Comparison of ENCODE assay signal across 8 mouse cellular contexts in genomic region chr8:44998275-44998674, GRCm38 (mm10).
A peak's percentile ranks its signal among the peaks of the same experiment; 100 is the strongest.
DNase-seq lines count a peak whose midpoint lies in the region; ATAC-seq lines count a peak whose summit lies in the region.

No protein-coding gene starts in this region.

- H3K36me3 ChIP-seq in heart, embryonic 14.5 days (ENCODE audit: control insufficient read depth, insufficient read depth, low read length) = no peaks in the 10 kb centered on the region
- H3K36me3 ChIP-seq in forebrain, embryonic 15.5 days = no peaks in the 10 kb centered on the region
- H3K36me3 ChIP-seq in midbrain, embryonic 10.5 days = no peaks in the 10 kb centered on the region

- WGBS in heart, embryonic 14.5 days = 25% methylated on average over 9 of the region's 9 CpGs
- WGBS in forebrain, embryonic 15.5 days = 20% methylated on average over 9 of the region's 9 CpGs
- 34% methylated on average over 9 of the region's 9 CpGs for WGBS in midbrain, embryonic 10.5 days

- intact Hi-C loops in heart, postnatal 25 days (cut with DNase I) = no loop called here

- H3K9ac ChIP-seq in heart, embryonic 14.5 days (ENCODE audit: low read length) = peak overlapping the region; percentile 76
- H3K9ac ChIP-seq in forebrain, embryonic 15.5 days (replicated peaks) = 0 out of 2 replicates have a peak overlapping the region, but pooled peaks have one; percentile 15

- H3K4me1 ChIP-seq in heart, embryonic 14.5 days (ENCODE audit: control insufficient read depth in 2 of 2, insufficient read depth in 2 of 2, low read length in 2 of 2) = peaks cover 23 to 72% of the 10 kb centered on the region in 2 experiments
- H3K4me1 ChIP-seq in brown adipose tissue, adult 24 weeks (ENCODE audit: control insufficient read depth, insufficient read depth, insufficient read length, low read length) = no peaks in the 10 kb centered on the region
- peaks cover 29% of the 10 kb centered on the region for H3K4me1 ChIP-seq in forebrain, embryonic 15.5 days
- peaks cover 93% of the 10 kb centered on the region for H3K4me1 ChIP-seq in midbrain, embryonic 10.5 days

- peak overlapping the region; percentile 70 for H3K4me2 ChIP-seq in heart, embryonic 14.5 days (ENCODE audit: low read length)
- peak overlapping the region; percentile 42 for H3K4me2 ChIP-seq in forebrain, embryonic 15.5 days (replicated peaks)

- H3K27me3 ChIP-seq in heart, embryonic 14.5 days (ENCODE audit: control insufficient read depth, insufficient read depth, low read length) = no peaks in the 10 kb centered on the region
- H3K27me3 ChIP-seq in forebrain, embryonic 15.5 days = no peaks in the 10 kb centered on the region
- no peaks in the 10 kb centered on the region for H3K27me3 ChIP-seq in midbrain, embryonic 10.5 days (ENCODE audit: low read depth, poor library complexity, severe bottlenecking)

- H3K4me3 ChIP-seq in heart, embryonic 14.5 days (ENCODE audit: control insufficient read depth in 1 of 2, insufficient read depth in 1 of 2, low read depth in 1 of 2, low read length in 2 of 2) = peak overlapping the region; percentile 23 to 35; a peak in 3 of 4 replicates
- peak overlapping the region; percentile 32 for H3K4me3 ChIP-seq in brown adipose tissue, adult 24 weeks (ENCODE audit: insufficient read depth, low read depth, low read length)
- peak overlapping the region; percentile 17 for H3K4me3 ChIP-seq in forebrain, embryonic 15.5 days
- H3K4me3 ChIP-seq in midbrain, embryonic 10.5 days = peak overlapping the region; percentile 38

- no peak for ATAC-seq in heart, embryonic 14.5 days (ENCODE audit: insufficient number of reproducible peaks, insufficient read depth, low FRiP score, low read depth)
- ATAC-seq in forebrain, embryonic 15.5 days (replicated peaks) = no peak

- peak overlapping the region; percentile 90 to 96 for H3K27ac ChIP-seq in heart, embryonic 14.5 days (replicated peaks in 1 of 2; ENCODE audit: control insufficient read depth in 1 of 2, insufficient read depth in 1 of 2, low read depth in 2 of 2, low read length in 2 of 2)
- H3K27ac ChIP-seq in brown adipose tissue, adult 24 weeks (replicated peaks; ENCODE audit: low read depth, low read length) = no peak overlapping the region
- H3K27ac ChIP-seq in forebrain, embryonic 15.5 days (replicated peaks) = 0 out of 2 replicates have a peak overlapping the region, but pooled peaks have one; percentile 66
- H3K27ac ChIP-seq in midbrain, embryonic 10.5 days (replicated peaks) = peak overlapping the region; percentile 87

- H3K9me3 ChIP-seq in heart, embryonic 14.5 days (ENCODE audit: control insufficient read depth, low read length) = no peaks in the 10 kb centered on the region
- H3K9me3 ChIP-seq in forebrain, embryonic 15.5 days = no peaks in the 10 kb centered on the region
- no peaks in the 10 kb centered on the region for H3K9me3 ChIP-seq in midbrain, embryonic 10.5 days (replicated peaks)

- DNase-seq in heart, postnatal 25 days (ENCODE audit: low spot score) = no peak
- DNase-seq in midbrain, embryonic 10.5 days (ENCODE audit: low spot score) = no peak
- no peak for DNase-seq in cerebellum, postnatal 4 days (ENCODE audit: low spot score in 2 of 2)
- DNase-seq in adrenal gland, postnatal 4 days (ENCODE audit: low spot score in 2 of 2) = no peak
- DNase-seq in adipocyte (ENCODE audit: low spot score) = no peak
